Mouse (Mus musculus) limb, embryonic 15.5 days (tissue): ENCODE results near the gene Nkd1. TPM values are rescaled to one million over a fixed set of nuclear protein-coding genes. Genes with fewer than 3 reads are reported as not detected.

Experiments
- ATAC-seq: fragments of 200-750 bp; cut with Nextera tagmentation; 2 replicates; pipeline ENCODE4 v1.8.0; 2017; ENCODE audit warnings: low read depth, moderate TSS enrichment; ENCODE audit not compliant: insufficient number of reproducible peaks, low FRiP score, low TSS enrichment
- H3K27ac ChIP-seq: fragments of 300-500 bp; sonication (generic); 2 replicates; pipeline ENCODE4 v1.5.1; 2015; ENCODE audit warnings: moderate library complexity, mild to moderate bottlenecking, inconsistent platforms
- H3K27me3 ChIP-seq: fragments of 300-500 bp; sonication (generic); 2 replicates; pipeline ENCODE4 v1.6.1; 2015; ENCODE audit warnings: inconsistent platforms
- H3K36me3 ChIP-seq: fragments of 300-500 bp; sonication (generic); 2 replicates; pipeline ENCODE4 v1.6.1; 2015; ENCODE audit warnings: inconsistent platforms
- H3K4me1 ChIP-seq: fragments of 300-500 bp; sonication (generic); 2 replicates; pipeline ENCODE4 v1.6.1; 2015; ENCODE audit warnings: inconsistent platforms
- H3K4me2 ChIP-seq: fragments of 300-500 bp; sonication (generic); 2 replicates; pipeline ENCODE4 v1.6.1; 2015; ENCODE audit warnings: mild to moderate bottlenecking, inconsistent platforms
- H3K4me3 ChIP-seq: fragments of 300-500 bp; sonication (generic); 2 replicates; pipeline ENCODE4 v1.5.1; 2015; ENCODE audit warnings: mild to moderate bottlenecking, inconsistent platforms
- H3K9ac ChIP-seq: fragments of 300-500 bp; sonication (generic); 2 replicates; pipeline ENCODE4 v1.6.1; 2015; ENCODE audit warnings: inconsistent platforms
- H3K9me3 ChIP-seq: fragments of 300-500 bp; sonication (generic); 2 replicates; pipeline ENCODE4 v1.6.1; 2016; ENCODE audit warnings: inconsistent platforms
- WGBS: fragments of 180-500 bp; shearing (Covaris S2); methylation state at CpG from one replicate; pipeline ENCODE4 v1.1.7; 2015; 5-methylcytosine and 5-hydroxymethylcytosine counted together
- polyA plus RNA-seq: library from polyadenylated mRNA; unstranded; fragments of >200 nt; fragmentation: Nextera tagmentation; extraction: Ambion mirVana; gene quantifications from 2 replicates; pipeline ENCODE4 v1.2.1, GENCODE M21; 2015

Nkd1 gene
- polyA plus RNA-seq, 1 experiment from 2014 or later: 63.5 TPM

GRCm38 (mm10) chr8:88579246-88579645 is 58.1 kb downstream of the Nkd1 start:
- peak overlapping the region; percentile 33; the same call in 1 of the 2 replicates for H3K27ac ChIP-seq
- WGBS: 38% methylated on average over 7 of the region's 7 CpGs
- H3K4me1 ChIP-seq: peaks cover 54% of the 10 kb centered on the region
- no peaks in the 10 kb centered on the region for H3K9me3 ChIP-seq
- ATAC-seq: no peak
- no peak overlapping the region for H3K4me3 ChIP-seq
- peaks cover 22% of the 10 kb centered on the region for H3K36me3 ChIP-seq
- no peak overlapping the region for H3K9ac ChIP-seq
- no peak overlapping the region for H3K4me2 ChIP-seq
- H3K27me3 ChIP-seq: no peaks in the 10 kb centered on the region

DNA sequence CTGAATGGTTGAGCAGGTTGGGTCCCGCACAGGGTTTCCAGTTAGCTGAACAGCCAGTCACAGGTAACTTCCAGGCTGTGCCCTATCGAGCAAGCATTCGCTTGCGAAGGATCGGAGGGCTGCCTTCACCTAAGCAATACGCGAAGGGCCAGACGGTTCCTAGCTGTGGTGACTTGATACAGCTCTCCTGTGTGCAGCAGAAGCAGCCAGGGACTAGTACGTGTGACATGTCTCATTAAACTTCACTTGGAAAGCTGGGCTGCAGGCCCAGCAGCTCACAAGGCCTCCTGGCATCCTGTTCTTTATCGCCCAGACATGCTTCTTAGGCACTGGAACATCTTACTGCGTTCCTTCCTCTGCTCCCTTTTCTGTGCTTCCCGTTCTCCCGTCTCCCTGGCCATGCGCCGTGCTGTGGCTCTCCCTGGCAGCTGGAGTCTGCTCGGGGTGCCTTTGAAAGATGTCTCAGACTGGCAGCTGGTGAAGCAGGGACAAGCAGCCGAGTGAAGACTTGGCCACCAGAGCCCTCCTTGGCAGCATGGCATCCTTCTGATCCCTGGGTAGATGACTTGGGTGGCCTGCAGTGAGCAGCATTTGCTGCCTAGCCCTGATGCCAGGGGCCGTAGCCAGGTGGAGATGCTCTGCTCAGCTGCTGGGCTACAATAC is 58.6 kb downstream of the Nkd1 start:
- Histone ChIP-seq H3K4me3 (no peak overlapping the region), H3K27ac (peak overlapping the region; percentile 33; the same call in 1 of the 2 replicates), H3K27me3 (no peaks in the 10 kb centered on the region), H3K36me3 (peaks cover 17% of the 10 kb centered on the region), H3K9ac (no peak overlapping the region), H3K4me1 (peaks cover 49% of the 10 kb centered on the region), H3K9me3 (no peaks in the 10 kb centered on the region), H3K4me2 (no peak overlapping the region)
- no peak for ATAC-seq
- WGBS: 58% methylated on average over 18 of the region's 18 CpGs

GRCm38 (mm10) chr8:88580785-88581184 is 59.6 kb downstream of the Nkd1 start:
- ATAC-seq: no peak
- no peaks in the 10 kb centered on the region for H3K9me3 ChIP-seq
- peaks cover 39% of the 10 kb centered on the region for H3K4me1 ChIP-seq
- no peak overlapping the region for H3K4me3 ChIP-seq
- no peaks in the 10 kb centered on the region for H3K27me3 ChIP-seq
- H3K27ac ChIP-seq: no peak overlapping the region
- no peak overlapping the region for H3K9ac ChIP-seq
- H3K36me3 ChIP-seq: peaks cover 22% of the 10 kb centered on the region
- WGBS: 88% methylated on average over 7 of the region's 7 CpGs
- no peak overlapping the region for H3K4me2 ChIP-seq

DNA sequence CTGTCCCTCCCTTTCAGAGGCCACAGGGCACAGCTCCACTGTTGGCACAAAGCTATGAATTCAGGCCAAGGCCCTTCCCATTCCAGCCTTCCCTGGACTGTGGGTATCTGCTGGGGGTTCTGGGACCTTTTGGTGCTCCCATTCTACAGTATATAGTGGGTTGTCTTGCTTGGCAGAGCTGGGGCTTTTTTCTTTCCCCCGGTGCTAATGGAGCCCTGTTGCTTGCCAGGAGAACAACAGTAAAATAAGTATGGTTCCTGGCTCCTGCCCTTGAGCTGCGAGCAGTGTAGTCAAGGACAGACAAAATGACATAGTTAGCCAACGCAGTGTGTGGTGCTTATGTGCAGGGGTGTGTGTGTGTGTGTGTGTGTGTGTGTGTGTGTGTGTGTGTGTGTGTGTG is 62.7 kb downstream of the Nkd1 start:
- WGBS: 67% methylated on average over 3 of the region's 3 CpGs
- Histone ChIP-seq H3K9ac (no peak overlapping the region), H3K27ac (no peak overlapping the region), H3K9me3 (no peaks in the 10 kb centered on the region), H3K4me1 (peaks cover 13% of the 10 kb centered on the region), H3K4me2 (no peak overlapping the region), H3K27me3 (no peaks in the 10 kb centered on the region), H3K4me3 (no peak overlapping the region), H3K36me3 (peaks cover 46% of the 10 kb centered on the region)
- ATAC-seq: no peak

GRCm38 (mm10) chr8:88588205-88588889 is 67.2 kb downstream of the Nkd1 start:
- H3K4me3 ChIP-seq: no peak overlapping the region
- no peaks in the 10 kb centered on the region for H3K4me1 ChIP-seq
- no peak for ATAC-seq
- H3K9me3 ChIP-seq: no peaks in the 10 kb centered on the region
- no peak overlapping the region for H3K4me2 ChIP-seq
- no peak overlapping the region for H3K27ac ChIP-seq
- H3K27me3 ChIP-seq: no peaks in the 10 kb centered on the region
- 86% methylated on average over 8 of the region's 8 CpGs for WGBS
- H3K36me3 ChIP-seq: peaks cover 59% of the 10 kb centered on the region
- H3K9ac ChIP-seq: no peak overlapping the region

DNA sequence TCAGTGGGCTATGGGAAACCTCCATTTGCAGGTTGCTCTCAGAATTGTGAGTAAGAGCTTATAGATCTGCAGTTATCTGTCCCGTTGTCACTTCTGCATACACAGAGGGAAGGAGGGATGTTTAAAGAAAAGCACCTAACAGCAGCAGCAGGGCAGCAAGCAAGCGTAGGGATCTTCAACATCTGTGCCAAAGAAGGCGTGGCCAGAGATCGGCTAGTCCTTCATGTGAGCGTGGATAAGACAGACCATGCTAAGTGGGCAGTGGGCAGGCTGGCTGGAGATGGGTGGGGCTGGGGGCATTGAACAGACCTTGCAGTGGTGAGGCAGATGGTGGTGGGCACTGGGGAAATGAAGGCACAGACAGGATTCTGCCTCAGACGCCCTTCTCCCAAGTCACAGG is 69.1 kb downstream of the Nkd1 start:
- Histone ChIP-seq H3K27me3 (no peaks in the 10 kb centered on the region), H3K4me2 (no peak overlapping the region), H3K9me3 (no peaks in the 10 kb centered on the region), H3K4me1 (no peaks in the 10 kb centered on the region), H3K27ac (no peak overlapping the region), H3K9ac (no peak overlapping the region), H3K36me3 (peaks cover 56% of the 10 kb centered on the region), H3K4me3 (no peak overlapping the region)
- no peak for ATAC-seq
- WGBS: 81% methylated on average over 6 of the region's 6 CpGs

DNA sequence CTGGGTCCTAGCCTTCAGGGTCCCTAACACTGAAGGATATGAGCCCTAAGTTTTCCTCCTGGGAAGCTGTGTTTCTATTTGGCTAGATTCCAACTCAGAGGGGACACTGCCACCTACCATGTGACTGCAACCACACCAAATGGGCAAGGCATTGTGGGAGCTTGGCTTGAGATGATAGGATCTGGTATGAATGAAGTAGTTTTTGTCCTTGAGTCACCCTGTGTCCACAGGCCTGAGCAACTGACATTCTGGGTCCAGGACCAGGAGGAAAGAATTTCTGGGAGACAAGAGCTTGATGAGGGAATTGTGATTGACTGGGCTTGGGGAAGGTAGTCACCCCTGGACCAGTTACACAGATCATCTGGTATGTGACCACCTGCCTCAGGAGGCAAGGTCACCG is 72.8 kb downstream of the Nkd1 start:
- Histone ChIP-seq H3K36me3 (peaks cover 26% of the 10 kb centered on the region), H3K27me3 (no peaks in the 10 kb centered on the region), H3K9ac (no peak overlapping the region), H3K27ac (no peak overlapping the region), H3K4me1 (peaks cover 3% of the 10 kb centered on the region; the same call in 1 of the 2 replicates), H3K4me2 (no peak overlapping the region), H3K4me3 (no peak overlapping the region), H3K9me3 (no peaks in the 10 kb centered on the region)
- ATAC-seq: no peak
- 84% methylated on average over 1 of the region's 1 CpGs for WGBS

DNA sequence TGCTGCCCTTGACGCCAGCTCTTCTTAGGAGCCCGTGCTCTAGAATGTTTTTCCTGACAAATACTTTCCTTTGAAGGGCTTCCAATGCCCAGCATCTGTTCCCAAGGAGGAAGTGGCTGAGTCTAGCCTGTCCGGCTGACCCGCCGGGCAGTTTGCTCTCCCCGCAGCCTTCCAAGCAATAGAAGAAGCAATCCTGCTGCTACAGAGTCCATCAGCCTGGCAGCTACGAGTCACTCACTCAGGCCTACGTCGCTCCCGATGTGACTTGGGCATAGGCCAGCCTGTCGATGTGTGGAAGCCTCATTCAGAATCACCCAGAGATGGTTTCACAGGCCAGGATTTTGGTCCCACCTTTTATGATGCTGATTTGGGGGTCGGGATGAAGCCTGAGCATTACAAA is 74.9 kb downstream of the Nkd1 start:
- peaks cover 7% of the 10 kb centered on the region; the same call in 1 of the 2 replicates for H3K4me1 ChIP-seq
- peaks cover 14% of the 10 kb centered on the region for H3K36me3 ChIP-seq
- no peak overlapping the region for H3K27ac ChIP-seq
- H3K9me3 ChIP-seq: no peaks in the 10 kb centered on the region
- no peak overlapping the region for H3K4me2 ChIP-seq
- no peak overlapping the region for H3K9ac ChIP-seq
- WGBS: 84% methylated on average over 12 of the region's 12 CpGs
- no peak overlapping the region for H3K4me3 ChIP-seq
- no peak for ATAC-seq
- H3K27me3 ChIP-seq: no peaks in the 10 kb centered on the region

DNA sequence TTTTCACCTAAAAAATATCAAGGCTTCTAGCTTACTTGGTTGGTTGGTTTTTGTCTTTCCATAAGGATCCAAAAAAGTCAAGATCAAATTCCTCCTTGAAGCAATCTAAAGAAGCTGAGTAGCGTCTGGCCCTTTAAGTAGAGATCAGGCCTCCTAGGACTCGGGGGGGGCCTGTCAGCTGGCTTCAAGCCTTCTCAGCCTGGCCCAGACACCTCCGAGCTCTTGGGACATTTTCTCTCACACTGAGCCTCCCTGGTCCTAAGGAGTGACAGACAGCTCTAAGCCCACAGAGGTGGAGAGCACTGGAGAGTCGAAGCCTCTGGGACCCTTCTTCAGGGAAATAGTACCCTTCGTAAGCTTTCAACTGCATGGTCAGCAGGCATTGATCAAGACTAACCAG is 77.4 kb downstream of the Nkd1 start:
- no peaks in the 10 kb centered on the region for H3K27me3 ChIP-seq
- no peak overlapping the region for H3K4me2 ChIP-seq
- H3K4me1 ChIP-seq: peaks cover 14% of the 10 kb centered on the region
- H3K36me3 ChIP-seq: no peaks in the 10 kb centered on the region
- ATAC-seq: no peak
- H3K4me3 ChIP-seq: no peak overlapping the region
- no peak overlapping the region for H3K27ac ChIP-seq
- H3K9ac ChIP-seq: no peak overlapping the region
- WGBS: 53% methylated on average over 5 of the region's 5 CpGs
- no peaks in the 10 kb centered on the region for H3K9me3 ChIP-seq

DNA sequence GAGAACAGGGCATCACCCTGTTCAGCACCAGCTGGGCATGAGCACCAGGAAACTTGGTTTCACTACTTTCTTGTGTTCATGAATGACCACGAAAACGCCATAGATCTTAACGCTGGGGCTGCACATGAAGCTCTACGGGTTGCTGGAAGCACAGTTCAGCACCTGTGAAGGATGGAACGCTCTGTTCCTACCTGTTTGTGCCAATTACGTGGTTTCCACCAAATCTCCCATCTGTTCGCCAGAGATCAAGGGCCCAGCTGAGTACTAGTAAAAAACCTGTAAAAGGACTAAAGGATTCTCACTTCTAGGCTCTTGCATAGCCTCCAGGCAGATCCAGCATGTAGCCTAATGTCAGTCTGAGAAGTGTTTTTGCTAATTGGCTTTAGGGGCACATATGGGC is 78.3 kb downstream of the Nkd1 start:
- Histone ChIP-seq H3K27me3 (no peaks in the 10 kb centered on the region), H3K4me1 (peaks cover 23% of the 10 kb centered on the region), H3K9ac (no peak overlapping the region), H3K36me3 (no peaks in the 10 kb centered on the region), H3K27ac (no peak overlapping the region), H3K4me2 (no peak overlapping the region), H3K4me3 (no peak overlapping the region), H3K9me3 (no peaks in the 10 kb centered on the region)
- ATAC-seq: no peak
- 48% methylated on average over 7 of the region's 7 CpGs for WGBS

DNA sequence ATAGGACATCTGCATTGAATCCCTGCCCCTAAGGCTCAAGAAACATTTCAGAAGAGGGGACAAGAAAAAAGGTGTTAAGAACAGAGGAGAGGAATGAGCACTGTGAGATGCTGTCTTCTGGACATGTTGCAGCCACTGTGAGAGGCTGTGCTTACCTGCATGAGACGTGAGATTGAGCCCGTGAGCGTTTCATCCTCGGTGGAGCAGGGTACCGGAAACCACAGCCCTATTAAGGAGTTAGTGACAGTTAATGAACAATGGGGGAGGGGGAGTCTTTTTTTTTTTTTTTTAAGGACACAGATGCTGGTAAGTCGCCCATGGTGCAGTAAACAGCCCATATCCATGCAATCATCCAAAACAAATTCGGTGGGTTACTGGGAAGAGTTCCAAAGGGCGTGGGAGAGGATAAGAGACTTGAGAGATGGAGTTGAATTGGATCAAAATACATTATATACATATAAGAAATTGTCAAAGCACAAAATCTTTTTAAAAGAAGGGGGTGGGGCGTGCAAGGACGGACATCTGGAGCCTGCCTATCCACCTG is 82.4 kb downstream of the Nkd1 start:
- no peak overlapping the region for H3K27ac ChIP-seq
- H3K4me3 ChIP-seq: peak overlapping the region; percentile 26
- no peaks in the 10 kb centered on the region for H3K36me3 ChIP-seq
- no peak for ATAC-seq
- no peak overlapping the region for H3K9ac ChIP-seq
- WGBS: 5% methylated on average over 10 of the region's 10 CpGs
- peak overlapping the region; percentile 48 for H3K4me2 ChIP-seq
- no peaks in the 10 kb centered on the region for H3K9me3 ChIP-seq
- no peaks in the 10 kb centered on the region for H3K27me3 ChIP-seq
- H3K4me1 ChIP-seq: peaks cover 32% of the 10 kb centered on the region
